Mouse (Mus musculus) hindbrain, embryonic 15.5 days (tissue): ENCODE measurements around the gene Sphk2. TPM values are rescaled to one million over a fixed set of nuclear protein-coding genes. Genes with fewer than 3 reads are reported as not detected.

Experiments used
- ATAC-seq: fragments of 200-750 bp; cut with Nextera tagmentation; 2 replicates; pipeline ENCODE4 v1.8.0; 2017; ENCODE audit warnings: low read depth, moderate number of reproducible peaks, moderate TSS enrichment; ENCODE audit not compliant: low FRiP score
- H3K27ac ChIP-seq: fragments of 300-500 bp; sonication (generic); replicated peaks from 2 replicates; pipeline ENCODE4 v1.5.1; 2015; ENCODE audit warnings: mild to moderate bottlenecking, inconsistent platforms
- H3K27me3 ChIP-seq: fragments of 300-500 bp; sonication (generic); 2 replicates; pipeline ENCODE4 v1.6.1; 2015; ENCODE audit warnings: control low read depth, inconsistent platforms
- H3K36me3 ChIP-seq: fragments of 300-500 bp; sonication (generic); 2 replicates; pipeline ENCODE4 v1.6.1; 2015; ENCODE audit warnings: control low read depth, inconsistent platforms
- H3K4me1 ChIP-seq: fragments of 300-500 bp; sonication (generic); replicated peaks from 2 replicates; pipeline ENCODE4 v1.6.1; 2015; ENCODE audit warnings: control low read depth, inconsistent platforms
- H3K4me2 ChIP-seq: fragments of 300-500 bp; sonication (generic); 2 replicates; pipeline ENCODE4 v1.6.1; 2015; ENCODE audit warnings: moderate library complexity, mild to moderate bottlenecking, inconsistent platforms
- H3K4me3 ChIP-seq: fragments of 300-500 bp; sonication (generic); 2 replicates; pipeline ENCODE4 v1.5.1; 2015; ENCODE audit warnings: mild to moderate bottlenecking, inconsistent platforms
- H3K9ac ChIP-seq: fragments of 300-500 bp; sonication (generic); 2 replicates; pipeline ENCODE4 v1.6.1; 2015; ENCODE audit warnings: inconsistent platforms
- H3K9me3 ChIP-seq: fragments of 300-500 bp; sonication (generic); 2 replicates; pipeline ENCODE4 v1.6.1; 2016; ENCODE audit warnings: control low read depth, inconsistent platforms
- WGBS: fragments of 180-500 bp; shearing (Covaris S2); methylation state at CpG from one replicate; pipeline ENCODE4 v1.1.7; 2015; 5-methylcytosine and 5-hydroxymethylcytosine counted together
- polyA plus RNA-seq: library from polyadenylated mRNA; unstranded; fragments of >200 nt; fragmentation: Nextera tagmentation; extraction: Ambion mirVana; gene quantifications from 2 replicates; pipeline ENCODE4 v1.2.1, GENCODE M21; 2015

Gene Sphk2
- polyA plus RNA-seq, 1 experiment from 2014 or later = 26.9 TPM

DNA sequence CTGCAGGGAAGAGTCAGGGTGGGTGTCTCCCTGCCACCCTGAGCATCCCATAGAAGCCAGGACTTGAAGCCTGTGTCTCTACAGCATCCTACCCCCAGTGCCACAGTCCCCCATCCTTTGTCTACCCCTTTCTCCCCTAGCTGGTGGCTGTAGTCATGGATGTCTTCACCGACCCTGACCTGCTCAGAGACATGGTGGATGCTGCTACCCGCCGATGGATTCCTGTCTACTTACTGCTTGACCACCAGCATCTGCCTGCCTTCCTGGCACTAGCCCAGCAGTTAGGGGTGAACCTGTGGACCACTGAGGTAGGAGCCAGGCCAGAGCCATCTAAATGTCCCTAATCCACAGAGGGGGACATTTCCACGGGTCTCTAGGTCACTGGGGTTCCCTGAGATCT lies 5.5 kb upstream of the Sphk2 start:
- Histone ChIP-seq H3K4me3 (no peak overlapping the region), H3K27ac (no peak overlapping the region), H3K4me2 (no peak overlapping the region), H3K4me1 (peaks cover 13% of the 10 kb centered on the region), H3K36me3 (peaks cover 36% of the 10 kb centered on the region), H3K9ac (no peak overlapping the region), H3K27me3 (no peaks in the 10 kb centered on the region), H3K9me3 (no peaks in the 10 kb centered on the region)
- ATAC-seq = no peak
- 96% methylated on average over 4 of the region's 4 CpGs for WGBS

DNA sequence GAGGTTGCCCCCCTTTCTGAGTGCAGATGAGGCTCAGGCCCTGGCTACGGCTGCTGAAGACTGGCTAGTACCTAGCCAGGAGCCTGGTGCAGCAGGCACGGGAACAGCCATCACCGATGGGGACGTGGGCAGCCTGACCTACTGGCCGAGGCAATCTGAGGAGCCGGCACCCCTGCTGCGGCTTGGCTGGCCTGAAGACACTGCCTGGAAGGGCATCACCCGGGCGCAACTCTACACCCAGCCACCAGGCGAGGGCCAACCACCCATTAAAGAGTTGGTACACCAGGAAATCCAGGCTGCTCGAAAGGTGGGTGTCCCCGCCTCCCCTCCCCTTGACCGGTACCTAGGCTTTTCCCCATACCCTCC lies 4.5 kb upstream of the Sphk2 start:
- Histone ChIP-seq H3K4me3 (no peak overlapping the region), H3K27ac (no peak overlapping the region), H3K27me3 (no peaks in the 10 kb centered on the region), H3K9ac (no peak overlapping the region), H3K4me1 (peaks cover 13% of the 10 kb centered on the region), H3K4me2 (no peak overlapping the region), H3K9me3 (no peaks in the 10 kb centered on the region), H3K36me3 (peaks cover 36% of the 10 kb centered on the region)
- 79% methylated on average over 13 of the region's 13 CpGs for WGBS
- no peak for ATAC-seq

DNA sequence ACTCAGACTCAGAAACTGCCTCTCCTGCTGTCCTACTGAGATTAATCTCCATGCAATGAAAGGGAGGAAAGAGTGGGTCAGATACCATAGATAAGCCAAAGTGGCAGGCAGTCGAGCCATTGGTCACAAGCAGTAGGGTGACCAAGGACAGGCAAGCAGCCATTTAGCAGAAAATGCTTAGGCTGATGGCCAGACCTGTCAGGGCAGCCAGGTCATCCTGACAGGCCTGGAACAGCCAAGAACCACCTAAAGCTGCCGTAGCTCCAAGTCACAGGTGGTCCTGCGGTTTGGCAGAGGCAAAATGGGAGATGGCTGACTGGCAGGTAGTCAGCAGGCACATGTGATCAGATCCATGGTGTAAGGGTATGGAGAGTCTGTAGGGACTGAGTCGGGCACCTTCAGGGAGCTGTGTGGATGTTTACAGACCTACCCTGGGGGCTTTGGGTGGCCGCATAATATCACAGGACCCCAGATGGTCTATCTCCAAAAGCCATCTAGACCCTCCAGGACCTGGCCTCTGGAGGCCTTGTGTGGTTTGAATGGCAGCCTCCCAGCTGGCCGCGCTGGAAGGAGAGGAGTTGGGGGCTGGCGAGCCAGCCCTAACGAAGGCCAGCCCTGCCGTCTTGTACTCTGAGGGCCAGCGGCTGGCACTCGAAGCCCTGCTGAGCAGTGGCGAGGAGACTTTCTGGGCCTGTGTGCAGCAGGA lies 4.0 kb upstream of the Sphk2 start:
- no peaks in the 10 kb centered on the region for H3K27me3 ChIP-seq
- ATAC-seq = no peak
- 53% methylated on average over 13 of the region's 13 CpGs for WGBS

DNA sequence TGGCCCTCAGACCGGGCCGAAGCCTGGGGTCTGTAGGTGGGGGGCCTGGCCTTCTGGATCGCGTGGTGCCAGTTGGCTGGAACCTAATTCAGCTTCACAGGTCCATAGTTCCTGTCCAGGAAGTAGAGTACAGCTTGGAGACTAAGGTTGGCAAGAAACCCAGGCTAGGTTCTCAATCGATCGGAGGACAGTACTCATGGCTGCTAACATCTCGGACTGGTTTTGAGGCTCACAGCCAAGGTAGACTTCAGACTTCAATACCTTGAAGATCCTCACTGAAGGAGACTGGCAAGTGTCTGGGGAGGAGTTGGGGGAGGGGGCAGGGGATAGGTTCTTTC lies 3.4 kb upstream of the Sphk2 start:
- Histone ChIP-seq H3K9ac (no peak overlapping the region), H3K27me3 (no peaks in the 10 kb centered on the region), H3K9me3 (no peaks in the 10 kb centered on the region), H3K4me3 (no peak overlapping the region), H3K4me1 (peaks cover 24% of the 10 kb centered on the region), H3K27ac (no peak overlapping the region), H3K4me2 (no peak overlapping the region), H3K36me3 (peaks cover 26% of the 10 kb centered on the region)
- WGBS = 82% methylated on average over 7 of the region's 7 CpGs
- no peak for ATAC-seq

More for the DNA sequence above, 4.0 kb upstream of the Sphk2 start:
- no peak overlapping the region for H3K27ac ChIP-seq
- H3K4me2 ChIP-seq = no peak overlapping the region
- peaks cover 32% of the 10 kb centered on the region for H3K36me3 ChIP-seq
- H3K9me3 ChIP-seq = no peaks in the 10 kb centered on the region
- H3K9ac ChIP-seq = no peak overlapping the region
- H3K4me1 ChIP-seq = peaks cover 18% of the 10 kb centered on the region
- H3K4me3 ChIP-seq = no peak overlapping the region

GRCm38 (mm10) chr7:45720413-45721233 lies 2.8 kb upstream of the Sphk2 start, which contains the start of gene Fam83e:
Fam83e (plus strand) TSS chr7:45721212.
- Histone ChIP-seq H3K9ac (no peak within 1 kb of the TSS), H3K9me3 (no peaks in the 10 kb centered on the region), H3K4me1 (peaks cover 30% of the 10 kb centered on the region), H3K27ac (no peak within 1 kb of the TSS), H3K4me2 (no peak within 1 kb of the TSS), H3K4me3 (no peak within 1 kb of the TSS), H3K27me3 (no peaks in the 10 kb centered on the region), H3K36me3 (peaks cover 26% of the 10 kb centered on the region)
- 83% methylated on average over 14 of the region's 14 CpGs for WGBS
- ATAC-seq = no peak

DNA sequence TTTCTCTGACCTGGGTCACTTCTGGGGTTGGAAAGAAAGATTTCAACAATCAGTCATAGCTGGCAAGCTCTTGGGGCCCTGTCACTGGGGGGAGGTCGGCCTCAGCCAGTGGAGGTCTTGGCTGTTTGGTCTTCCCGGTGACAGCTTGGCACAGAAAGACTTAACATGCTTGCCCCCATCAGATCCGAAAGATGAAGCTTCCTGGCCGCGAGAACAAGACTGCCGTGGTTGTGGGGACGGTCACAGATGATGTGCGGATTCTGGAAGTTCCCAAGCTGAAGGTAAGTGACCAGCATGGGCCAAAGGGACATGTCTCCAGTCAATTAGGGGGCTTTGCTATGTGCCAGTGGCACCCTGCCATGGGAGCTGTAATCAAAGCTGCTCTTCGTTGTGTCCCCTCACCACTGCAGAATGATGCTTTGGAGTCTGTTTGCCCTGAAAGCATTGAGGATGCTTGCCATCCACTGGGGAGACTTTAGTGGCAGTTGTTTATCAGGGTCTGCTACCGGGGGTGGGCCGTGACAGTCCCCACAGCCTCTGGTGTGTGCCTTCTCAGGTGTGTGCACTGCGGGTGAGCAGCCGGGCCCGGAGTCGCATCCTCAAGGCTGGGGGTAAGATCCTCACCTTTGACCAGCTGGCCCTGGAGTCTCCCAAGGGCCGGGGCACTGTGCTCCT lies 2.1 kb upstream of the Sphk2 start:
- no peak for ATAC-seq
- peaks cover 34% of the 10 kb centered on the region for H3K4me1 ChIP-seq
- no peak overlapping the region for H3K4me3 ChIP-seq
- H3K36me3 ChIP-seq = peaks cover 24% of the 10 kb centered on the region
- 0 out of 2 replicates have a peak overlapping the region, but pooled peaks have one; percentile 81 for H3K4me2 ChIP-seq
- H3K9ac ChIP-seq = no peak overlapping the region
- H3K27me3 ChIP-seq = no peaks in the 10 kb centered on the region
- no peaks in the 10 kb centered on the region for H3K9me3 ChIP-seq
- WGBS = 91% methylated on average over 16 of the region's 16 CpGs
- no peak overlapping the region for H3K27ac ChIP-seq

GRCm38 (mm10) chr7:45719180-45719579 lies 1.4 kb upstream of the Sphk2 start:
- H3K4me3 ChIP-seq = peak overlapping the region; percentile 90
- peak overlapping the region; percentile 81 for H3K4me2 ChIP-seq
- peaks cover 22% of the 10 kb centered on the region for H3K36me3 ChIP-seq
- ATAC-seq = no peak
- peak overlapping the region; percentile 88 for H3K9ac ChIP-seq
- no peak overlapping the region for H3K27ac ChIP-seq
- no peaks in the 10 kb centered on the region for H3K9me3 ChIP-seq
- H3K4me1 ChIP-seq = peaks cover 40% of the 10 kb centered on the region
- no peaks in the 10 kb centered on the region for H3K27me3 ChIP-seq
- WGBS = 84% methylated on average over 10 of the region's 10 CpGs

- Histone ChIP-seq H3K4me2 (peak overlapping the region; percentile 81), H3K4me3 (peak overlapping the region; percentile 90), H3K4me1 (peaks cover 48% of the 10 kb centered on the region), H3K9me3 (no peaks in the 10 kb centered on the region), H3K9ac (peak overlapping the region; percentile 88), H3K27ac (peak overlapping the region; percentile 92), H3K27me3 (no peaks in the 10 kb centered on the region), H3K36me3 (peaks cover 16% of the 10 kb centered on the region)
- ATAC-seq = no peak
- 0% methylated on average over 20 of the region's 20 CpGs for WGBS
These were observed 529 bp upstream of the Sphk2 start for GRCm38 (mm10) chr7:45718331-45718730.

DNA sequence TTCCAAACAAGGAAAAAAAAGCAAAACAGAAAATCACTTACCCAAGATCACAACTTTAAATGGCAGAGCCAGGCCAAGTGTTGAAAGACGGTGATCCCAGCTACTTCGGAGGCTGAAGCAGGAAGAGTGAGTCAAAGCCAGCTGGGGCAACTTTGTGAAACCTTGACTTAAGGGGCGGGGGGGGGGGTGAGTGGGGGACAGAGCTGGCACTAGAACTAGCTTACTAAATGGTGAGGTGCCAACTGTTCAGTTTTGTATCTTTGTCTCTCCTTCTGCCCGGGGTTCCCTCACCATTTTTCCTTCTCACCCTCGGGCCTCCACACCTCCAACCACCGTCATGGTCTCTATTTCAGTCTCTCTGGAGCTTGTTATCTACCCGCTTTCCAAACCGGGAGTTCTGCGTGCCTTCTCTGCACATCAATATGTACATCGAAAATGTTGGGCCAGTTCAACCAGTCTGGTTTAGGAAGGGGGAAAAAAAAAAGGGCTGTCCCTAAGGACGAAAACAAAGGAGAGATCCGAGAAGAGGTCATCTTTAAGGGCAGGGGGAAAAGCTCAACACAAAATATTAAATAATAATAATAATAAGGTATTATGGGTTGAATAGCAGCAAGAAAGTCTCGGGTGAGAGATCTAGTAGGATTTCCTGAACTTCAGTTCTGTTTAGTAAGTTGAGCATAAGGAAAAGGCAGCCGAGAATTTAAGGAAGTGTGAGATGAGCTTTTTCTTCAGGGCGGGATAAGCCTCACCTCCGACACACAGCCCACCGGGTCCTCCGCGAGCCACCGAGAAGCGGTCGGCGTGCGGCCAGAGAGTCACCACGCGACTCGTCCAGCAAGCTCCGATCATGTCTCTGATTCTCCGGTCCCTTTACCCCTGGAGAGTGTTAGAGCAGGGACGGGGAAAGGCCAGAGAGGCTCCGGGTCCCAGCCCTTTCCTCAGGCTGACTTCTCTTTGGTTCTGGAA lies 567 bp downstream of the Sphk2 start:
- peak overlapping the region; percentile 92 for H3K27ac ChIP-seq
- H3K27me3 ChIP-seq = no peaks in the 10 kb centered on the region
- ATAC-seq = peak; percentile 19
- H3K9me3 ChIP-seq = no peaks in the 10 kb centered on the region
- H3K4me2 ChIP-seq = peak overlapping the region; percentile 81
- H3K4me1 ChIP-seq = peaks cover 48% of the 10 kb centered on the region
- peak overlapping the region; percentile 90 for H3K4me3 ChIP-seq
- peak overlapping the region; percentile 92 for H3K9ac ChIP-seq
- WGBS = 12% methylated on average over 31 of the region's 31 CpGs
- peaks cover 27% of the 10 kb centered on the region for H3K36me3 ChIP-seq

DNA sequence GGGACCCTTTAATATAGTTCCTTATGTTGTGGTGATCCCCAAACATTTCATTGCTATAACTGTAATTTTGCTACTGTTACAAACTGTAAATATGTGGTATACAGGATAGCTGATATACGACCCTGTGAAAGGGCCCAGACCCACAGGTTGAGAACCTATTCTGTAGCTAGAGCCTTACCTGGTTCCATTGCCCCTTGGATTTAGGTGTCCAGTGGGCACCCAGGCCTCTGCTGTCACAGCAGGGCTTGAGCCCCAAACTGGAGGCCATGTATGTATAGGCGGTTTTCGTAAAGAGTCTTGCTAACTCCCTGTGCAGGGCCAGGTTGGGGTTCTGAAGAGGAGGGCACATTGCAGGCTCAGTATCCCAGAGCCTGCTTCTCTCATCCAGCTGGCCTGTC lies 1.3 kb downstream of the Sphk2 start:
- Histone ChIP-seq H3K4me1 (peaks cover 48% of the 10 kb centered on the region), H3K9ac (no peak overlapping the region), H3K9me3 (no peaks in the 10 kb centered on the region), H3K4me2 (peak overlapping the region; percentile 81), H3K27me3 (no peaks in the 10 kb centered on the region), H3K4me3 (peak overlapping the region; percentile 90), H3K27ac (no peak overlapping the region), H3K36me3 (peaks cover 32% of the 10 kb centered on the region)
- 87% methylated on average over 3 of the region's 3 CpGs for WGBS
- ATAC-seq = no peak

- 85% methylated on average over 19 of the region's 19 CpGs for WGBS
- Histone ChIP-seq H3K4me2 (peak overlapping the region; percentile 81), H3K27me3 (no peaks in the 10 kb centered on the region), H3K4me1 (peaks cover 48% of the 10 kb centered on the region), H3K9me3 (no peaks in the 10 kb centered on the region), H3K4me3 (peak overlapping the region; percentile 58), H3K36me3 (peaks cover 32% of the 10 kb centered on the region), H3K27ac (peak overlapping the region; percentile 58), H3K9ac (peak overlapping the region; percentile 8)
- ATAC-seq = no peak
These were observed 1.9 kb downstream of the Sphk2 start for GRCm38 (mm10) chr7:45715741-45716459.
